Mouse (Mus musculus): ENCODE measurements around the gene Fam135a.

DNA sequence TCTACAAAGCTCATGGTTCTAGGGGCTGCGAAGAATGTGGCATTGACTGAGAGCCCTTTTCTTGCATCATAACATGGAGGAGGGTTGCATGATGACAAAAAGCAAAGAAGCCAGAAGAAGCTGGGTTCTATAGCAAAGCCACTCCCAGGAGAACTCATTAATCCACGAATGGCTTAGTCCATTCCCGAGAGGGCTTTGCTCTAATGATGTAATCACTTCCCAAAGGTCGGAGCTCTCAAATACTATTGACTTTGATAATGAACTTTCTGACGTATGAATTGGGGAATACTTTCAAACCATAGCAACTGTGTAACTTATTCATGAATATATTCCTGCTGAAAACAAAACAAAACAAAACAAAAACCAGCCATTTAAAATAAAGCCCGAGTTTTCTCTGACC lies 27.7 kb upstream of the Fam135a start:
- no peak for TF ChIP-seq POLR2A (IDR thresholded peaks at IDR 0.05; ENCODE audit: control insufficient read depth in 1 of 2, insufficient read depth in 1 of 2, low read depth in 1 of 2, low read length in 2 of 2, poor library complexity in 1 of 2)
- no peak for TF ChIP-seq EP300 (IDR thresholded peaks at IDR 0.05; ENCODE audit: low read depth in 1 of 2, low read length in 2 of 2)
- no peak for TF ChIP-seq MAX (IDR thresholded peaks at IDR 0.05; ENCODE audit: low read length)
- TF ChIP-seq USF1 (IDR thresholded peaks at IDR 0.05; ENCODE audit: low read depth, low read length): no peak
- no peak for TF ChIP-seq POLR2AphosphoS5 (IDR thresholded peaks at IDR 0.05; ENCODE audit: borderline replicate concordance, low read depth, low read length)
- no peak for TF ChIP-seq MYC (IDR thresholded peaks at IDR 0.05; ENCODE audit: low read depth, low read length)
- no peak for TF ChIP-seq TBP (IDR thresholded peaks at IDR 0.05; ENCODE audit: low read depth, low read length)
- no peak for TF ChIP-seq TCF12 (IDR thresholded peaks at IDR 0.05; ENCODE audit: low read depth, low read length)
- TF ChIP-seq GATA1 (IDR thresholded peaks at IDR 0.05; ENCODE audit: low read depth, low read length): no peak
- TF ChIP-seq ZKSCAN1 (IDR thresholded peaks at IDR 0.05; ENCODE audit: low read depth, low read length): no peak
- no peak for TF ChIP-seq CHD1 (IDR thresholded peaks at IDR 0.05; ENCODE audit: low read depth, low read length)
- TF ChIP-seq CTCF (IDR thresholded peaks at IDR 0.05 in 2 of 3, conservative IDR thresholded peaks at IDR 0.05 in 1 of 3; ENCODE audit: control insufficient read depth in 1 of 3, insufficient read depth in 1 of 3, low read depth in 2 of 3, low read length in 3 of 3, poor library complexity in 1 of 3, severe bottlenecking in 1 of 3): no peak
- no peak for TF ChIP-seq SIN3A (IDR thresholded peaks at IDR 0.05; ENCODE audit: low read length)
- no peak for TF ChIP-seq ZNF384 (IDR thresholded peaks at IDR 0.05; ENCODE audit: low read depth, low read length)
